Mouse (Mus musculus) limb, embryonic 13.5 days (tissue): Measurements from ENCODE around the gene Cd44. TPM values are rescaled to one million over a fixed set of nuclear protein-coding genes. Genes with fewer than 3 reads are reported as not detected.

ENCODE experiments used
- ATAC-seq: fragments of 200-750 bp; cut with Nextera tagmentation; 2 replicates; pipeline ENCODE4 v1.8.0; 2017; ENCODE audit warnings: low read depth, moderate number of reproducible peaks, moderate TSS enrichment; ENCODE audit not compliant: low FRiP score
- H3K27ac ChIP-seq: fragments of 300-500 bp; sonication (generic); 2 replicates; pipeline ENCODE4 v1.5.1; 2015; ENCODE audit warnings: inconsistent platforms, mild to moderate bottlenecking, moderate library complexity
- H3K27me3 ChIP-seq: fragments of 300-500 bp; sonication (generic); 2 replicates; pipeline ENCODE4 v1.6.1; 2015; ENCODE audit warnings: mild to moderate bottlenecking, inconsistent platforms
- H3K36me3 ChIP-seq: fragments of 300-500 bp; sonication (generic); 2 replicates; pipeline ENCODE4 v1.6.1; 2015; ENCODE audit warnings: inconsistent platforms, mild to moderate bottlenecking, moderate library complexity
- H3K4me1 ChIP-seq: fragments of 300-500 bp; sonication (generic); 2 replicates; pipeline ENCODE4 v1.6.1; 2015; ENCODE audit warnings: inconsistent platforms
- H3K4me2 ChIP-seq: fragments of 300-500 bp; sonication (generic); replicated peaks from 2 replicates; pipeline ENCODE4 v1.6.1; 2015; ENCODE audit warnings: inconsistent platforms, mild to moderate bottlenecking, moderate library complexity
- H3K4me3 ChIP-seq: fragments of 300-500 bp; sonication (generic); 2 replicates; pipeline ENCODE4 v1.5.1; 2015; ENCODE audit warnings: moderate library complexity, mild to moderate bottlenecking, inconsistent platforms
- H3K9ac ChIP-seq: fragments of 300-500 bp; sonication (generic); 2 replicates; pipeline ENCODE4 v1.6.1; 2015; ENCODE audit warnings: mild to moderate bottlenecking, inconsistent platforms
- H3K9me3 ChIP-seq: fragments of 300-500 bp; sonication (generic); 2 replicates; pipeline ENCODE4 v1.6.1; 2016; ENCODE audit warnings: inconsistent platforms
- WGBS: fragments of 180-500 bp; shearing (Covaris S2); methylation state at CpG from one replicate; pipeline ENCODE4 v1.1.7; 2015; 5-methylcytosine and 5-hydroxymethylcytosine counted together
- polyA plus RNA-seq: library from polyadenylated mRNA; unstranded; fragments of >200 nt; fragmentation: Nextera tagmentation; extraction: Ambion mirVana; gene quantifications from 2 replicates; pipeline ENCODE4 v1.2.1, GENCODE M21; 2015

Gene Cd44
- polyA plus RNA-seq, 1 experiment from 2014 or later: 13.0 TPM

- WGBS: 85% methylated on average over 8 of the region's 8 CpGs
- H3K4me1 ChIP-seq: no peaks in the 10 kb centered on the region
These were observed 36.1 kb downstream of the Cd44 start for GRCm38 (mm10) chr2:102865354-102865752.

DNA sequence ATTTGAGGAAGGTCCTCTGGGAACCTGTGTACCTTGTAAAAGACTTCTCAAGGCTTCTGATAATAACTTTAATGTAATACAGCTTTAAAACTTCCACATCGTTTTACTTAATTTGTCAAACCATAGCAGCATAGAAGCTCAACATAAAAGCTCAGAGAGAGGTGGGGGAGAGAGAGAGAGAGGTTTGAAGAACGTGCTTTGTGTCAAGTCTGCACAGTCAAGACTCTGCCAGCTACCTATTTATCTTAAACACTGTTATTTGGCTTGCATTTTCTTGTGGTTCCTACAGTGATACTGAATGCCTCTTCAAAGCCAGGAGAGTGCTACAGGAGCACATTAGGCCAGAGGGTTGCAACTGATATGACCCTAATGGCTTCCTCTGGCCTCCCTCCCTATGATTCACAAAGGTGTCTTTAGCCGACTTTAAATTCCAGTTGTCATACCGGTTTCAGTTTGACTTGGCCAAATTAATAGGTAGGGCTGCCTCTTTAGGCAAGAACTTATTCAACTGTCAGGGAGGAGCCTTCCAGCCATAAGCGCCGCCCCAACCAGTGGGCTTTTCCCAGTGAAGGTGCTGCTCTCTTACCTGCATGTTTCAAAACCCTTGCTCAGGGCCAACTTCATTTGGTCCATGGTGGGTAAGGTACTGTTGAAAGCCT lies 36.6 kb downstream of the Cd44 start:
- Histone ChIP-seq H3K4me3 (no peak overlapping the region), H3K27ac (no peak overlapping the region), H3K27me3 (no peaks in the 10 kb centered on the region), H3K9ac (no peak overlapping the region), H3K36me3 (no peaks in the 10 kb centered on the region), H3K4me1 (no peaks in the 10 kb centered on the region), H3K9me3 (no peaks in the 10 kb centered on the region), H3K4me2 (no peak overlapping the region)
- ATAC-seq: no peak
- WGBS: 70% methylated on average over 6 of the region's 6 CpGs

More at GRCm38 (mm10) chr2:102865354-102865752, 36.1 kb downstream of the Cd44 start:
- Histone ChIP-seq H3K4me2 (no peak overlapping the region), H3K4me3 (no peak overlapping the region), H3K9me3 (no peaks in the 10 kb centered on the region), H3K27me3 (no peaks in the 10 kb centered on the region), H3K27ac (no peak overlapping the region), H3K9ac (no peak overlapping the region), H3K36me3 (no peaks in the 10 kb centered on the region)
- ATAC-seq: no peak

DNA sequence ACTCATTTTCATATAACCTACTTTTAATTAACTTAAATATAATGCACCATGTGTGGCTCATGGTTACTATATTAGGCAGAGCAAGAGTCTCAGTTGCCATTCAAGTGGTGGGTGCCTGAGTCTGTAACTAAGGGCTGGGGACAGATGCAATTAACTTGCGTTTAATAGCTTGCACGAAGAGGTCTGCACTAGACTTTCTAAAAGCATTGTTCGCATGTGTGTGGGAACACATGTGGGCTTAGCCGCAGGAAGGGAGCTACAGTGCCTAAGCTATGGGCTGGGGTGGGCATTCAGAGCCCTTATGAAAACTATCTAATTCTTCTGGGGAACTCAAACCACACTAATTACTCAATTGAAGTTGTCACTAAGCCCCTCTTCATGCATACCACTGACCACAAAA lies 37.4 kb downstream of the Cd44 start:
- Histone ChIP-seq H3K27ac (no peak overlapping the region), H3K36me3 (no peaks in the 10 kb centered on the region), H3K4me3 (no peak overlapping the region), H3K4me1 (no peaks in the 10 kb centered on the region), H3K27me3 (no peaks in the 10 kb centered on the region), H3K4me2 (no peak overlapping the region), H3K9me3 (no peaks in the 10 kb centered on the region), H3K9ac (no peak overlapping the region)
- 42% methylated on average over 4 of the region's 4 CpGs for WGBS
- no peak for ATAC-seq

DNA sequence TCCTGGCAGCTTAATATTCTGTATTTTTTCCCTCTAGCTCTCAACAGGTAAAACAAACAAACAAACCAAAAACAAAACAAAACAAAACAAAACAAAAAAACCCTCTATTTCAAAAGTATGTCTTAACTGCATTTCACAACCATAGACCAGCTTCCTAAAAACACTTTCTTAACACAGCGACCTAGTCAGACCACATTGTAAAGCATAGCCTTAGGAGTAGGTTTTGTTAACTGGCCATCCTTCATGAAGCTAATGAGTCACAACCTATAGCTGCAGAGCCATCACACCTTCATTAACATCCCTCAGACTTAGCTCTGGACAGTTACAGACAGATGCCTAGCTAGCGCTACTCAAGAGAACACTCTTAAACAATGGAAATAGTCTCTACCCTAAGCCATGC lies 37.9 kb downstream of the Cd44 start:
- Histone ChIP-seq H3K27me3 (no peaks in the 10 kb centered on the region), H3K9ac (no peak overlapping the region), H3K27ac (no peak overlapping the region), H3K4me3 (no peak overlapping the region), H3K4me1 (no peaks in the 10 kb centered on the region), H3K4me2 (no peak overlapping the region), H3K9me3 (no peaks in the 10 kb centered on the region), H3K36me3 (no peaks in the 10 kb centered on the region)
- ATAC-seq: no peak
- WGBS: 87% methylated on average over 2 of the region's 2 CpGs

DNA sequence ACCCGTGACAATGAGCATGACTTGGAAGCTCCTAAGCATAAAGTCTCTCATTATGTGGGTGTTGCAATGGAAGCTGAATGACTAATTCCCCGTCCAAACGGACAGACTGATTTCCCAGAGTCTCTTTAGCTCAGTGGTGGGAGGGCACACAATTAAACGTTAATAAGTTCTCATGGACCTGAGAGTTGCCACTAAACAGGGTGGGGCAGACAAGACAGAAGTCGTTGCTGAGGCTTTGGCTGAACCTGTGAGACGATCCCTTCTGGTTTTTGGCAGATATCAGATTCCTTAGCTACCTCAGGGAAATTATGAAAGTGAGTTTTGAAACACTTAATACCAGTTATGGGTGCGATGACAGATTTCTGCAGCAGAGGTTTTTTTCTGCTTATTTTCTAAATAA lies 38.8 kb downstream of the Cd44 start:
- H3K36me3 ChIP-seq: no peaks in the 10 kb centered on the region
- H3K4me2 ChIP-seq: no peak overlapping the region
- no peaks in the 10 kb centered on the region for H3K27me3 ChIP-seq
- H3K9ac ChIP-seq: no peak overlapping the region
- H3K9me3 ChIP-seq: no peaks in the 10 kb centered on the region
- no peak for ATAC-seq
- H3K4me3 ChIP-seq: no peak overlapping the region
- 72% methylated on average over 7 of the region's 7 CpGs for WGBS
- H3K4me1 ChIP-seq: no peaks in the 10 kb centered on the region
- no peak overlapping the region for H3K27ac ChIP-seq

DNA sequence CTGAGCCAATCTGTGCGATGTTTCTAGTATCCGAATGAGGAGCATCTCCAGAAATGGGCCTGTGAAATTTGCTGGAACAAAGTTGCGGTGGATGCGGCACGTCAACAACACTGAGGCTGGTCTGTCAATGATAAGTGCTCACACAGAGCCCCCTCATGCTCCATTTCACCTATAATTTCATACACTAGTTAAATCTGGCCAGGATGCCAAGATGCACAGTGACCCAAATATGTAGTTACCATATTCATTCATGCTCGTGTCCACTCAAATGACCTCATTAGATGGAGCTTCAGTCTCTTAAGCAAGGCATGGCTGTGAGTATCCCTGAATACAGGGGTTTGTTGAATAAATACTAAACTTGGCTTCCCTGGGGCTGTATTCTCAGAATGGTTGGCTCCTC lies 43.2 kb downstream of the Cd44 start:
- no peak overlapping the region for H3K4me3 ChIP-seq
- WGBS: 95% methylated on average over 6 of the region's 6 CpGs
- no peak overlapping the region for H3K27ac ChIP-seq

DNA sequence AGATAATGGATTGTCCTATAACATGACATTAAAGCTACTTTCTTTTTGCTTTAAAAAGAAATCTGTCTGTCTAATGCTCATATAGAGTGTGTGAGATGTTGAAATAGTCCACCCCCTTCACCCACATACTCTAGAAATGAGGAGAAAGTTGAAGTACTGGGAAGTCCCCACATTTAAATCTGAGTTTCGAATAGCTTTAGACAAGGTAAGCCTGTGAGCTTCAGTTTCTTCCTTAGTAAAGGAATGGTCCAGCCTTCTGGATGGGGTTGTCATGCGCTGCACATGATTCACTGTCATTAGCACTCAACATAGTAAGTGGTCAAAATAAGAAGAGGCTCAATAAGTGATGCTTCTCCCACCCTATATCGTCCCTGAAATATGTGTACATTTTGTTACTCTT lies 48.2 kb downstream of the Cd44 start:
- ATAC-seq: no peak
- no peaks in the 10 kb centered on the region; the same call in 1 of the 2 replicates for H3K36me3 ChIP-seq
- no peak overlapping the region for H3K27ac ChIP-seq
- WGBS: 90% methylated on average over 3 of the region's 3 CpGs
- H3K9ac ChIP-seq: no peak overlapping the region
- no peak overlapping the region for H3K4me2 ChIP-seq
- no peak overlapping the region for H3K4me3 ChIP-seq
- H3K27me3 ChIP-seq: no peaks in the 10 kb centered on the region
- no peaks in the 10 kb centered on the region for H3K4me1 ChIP-seq
- no peaks in the 10 kb centered on the region for H3K9me3 ChIP-seq

More for the DNA sequence above, 43.2 kb downstream of the Cd44 start:
- H3K27me3 ChIP-seq: no peaks in the 10 kb centered on the region
- H3K4me2 ChIP-seq: no peak overlapping the region
- no peak for ATAC-seq
- H3K9ac ChIP-seq: no peak overlapping the region
- H3K36me3 ChIP-seq: no peaks in the 10 kb centered on the region
- no peaks in the 10 kb centered on the region for H3K9me3 ChIP-seq
- no peaks in the 10 kb centered on the region for H3K4me1 ChIP-seq

DNA sequence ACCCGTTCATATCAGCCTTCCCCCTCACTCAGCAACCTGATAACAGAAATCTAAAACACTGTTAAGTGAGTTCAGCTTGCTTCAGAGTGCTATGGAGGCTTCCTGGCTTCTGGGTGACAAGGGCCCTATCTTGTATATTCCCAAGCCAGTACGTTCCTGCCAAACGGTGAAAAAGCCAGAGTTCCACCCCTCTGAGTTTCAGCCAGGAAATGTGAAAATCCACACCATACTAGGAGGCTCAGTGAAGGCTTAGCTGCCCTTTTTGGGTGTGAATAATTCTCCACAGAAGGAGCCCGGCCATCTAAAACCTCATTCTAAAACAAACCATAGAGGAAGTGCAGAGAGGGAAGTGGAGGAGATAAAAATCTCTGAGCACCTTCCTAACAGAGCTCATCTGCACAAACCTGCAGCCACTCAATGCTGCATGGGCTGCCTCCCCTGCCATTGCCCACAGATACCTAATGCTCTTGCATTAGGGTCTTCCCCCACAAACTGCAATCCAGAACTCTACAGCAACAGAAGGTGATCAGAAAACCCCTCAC lies 49.5 kb downstream of the Cd44 start:
- no peaks in the 10 kb centered on the region for H3K9me3 ChIP-seq
- H3K4me1 ChIP-seq: no peaks in the 10 kb centered on the region
- no peak overlapping the region for H3K27ac ChIP-seq
- H3K9ac ChIP-seq: no peak overlapping the region
- H3K4me3 ChIP-seq: no peak overlapping the region
- H3K36me3 ChIP-seq: no peaks in the 10 kb centered on the region; the same call in 1 of the 2 replicates
- no peak for ATAC-seq
- H3K27me3 ChIP-seq: no peaks in the 10 kb centered on the region
- no peak overlapping the region for H3K4me2 ChIP-seq
- 44% methylated on average over 4 of the region's 4 CpGs for WGBS

GRCm38 (mm10) chr2:102850026-102850425 lies 51.4 kb downstream of the Cd44 start:
- Histone ChIP-seq H3K27ac (no peak overlapping the region), H3K4me3 (no peak overlapping the region), H3K4me2 (no peak overlapping the region), H3K36me3 (no peaks in the 10 kb centered on the region; the same call in 1 of the 2 replicates), H3K9ac (no peak overlapping the region), H3K9me3 (no peaks in the 10 kb centered on the region), H3K4me1 (no peaks in the 10 kb centered on the region), H3K27me3 (no peaks in the 10 kb centered on the region)
- ATAC-seq: no peak

DNA sequence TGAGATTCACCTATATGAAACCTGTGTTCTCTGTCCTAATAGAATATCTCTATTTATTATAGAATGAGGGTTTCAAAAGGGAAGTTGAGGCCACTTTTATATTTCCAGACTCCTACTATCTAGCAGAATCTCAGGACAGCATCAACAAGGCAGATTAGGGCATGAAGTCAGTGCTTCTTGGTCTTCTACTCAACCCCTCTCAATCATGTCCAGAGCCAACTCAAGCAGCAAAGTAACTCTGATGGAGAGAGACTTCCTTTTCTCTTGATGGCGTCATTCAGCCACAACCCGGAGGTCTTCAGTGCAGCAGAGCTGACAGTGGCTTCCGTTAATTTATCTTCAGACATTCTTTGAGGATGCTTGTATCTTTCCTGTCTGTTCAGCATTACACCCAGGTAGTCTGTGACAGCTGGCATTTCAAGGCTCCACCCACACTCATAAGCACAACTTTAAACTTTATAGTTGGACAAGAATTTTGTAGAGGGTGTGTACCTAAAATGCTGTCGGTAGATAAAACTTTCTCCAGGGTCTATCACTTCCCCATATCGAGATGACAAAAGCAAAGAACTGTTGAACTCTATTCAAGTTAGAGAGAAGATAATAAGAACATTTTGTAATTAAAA lies 52.5 kb downstream of the Cd44 start:
- Histone ChIP-seq H3K4me1 (no peaks in the 10 kb centered on the region), H3K4me2 (no peak overlapping the region), H3K9ac (no peak overlapping the region), H3K4me3 (no peak overlapping the region), H3K27ac (no peak overlapping the region), H3K36me3 (no peaks in the 10 kb centered on the region; the same call in 1 of the 2 replicates), H3K9me3 (no peaks in the 10 kb centered on the region), H3K27me3 (no peaks in the 10 kb centered on the region)
- 90% methylated on average over 5 of the region's 5 CpGs for WGBS
- ATAC-seq: no peak

DNA sequence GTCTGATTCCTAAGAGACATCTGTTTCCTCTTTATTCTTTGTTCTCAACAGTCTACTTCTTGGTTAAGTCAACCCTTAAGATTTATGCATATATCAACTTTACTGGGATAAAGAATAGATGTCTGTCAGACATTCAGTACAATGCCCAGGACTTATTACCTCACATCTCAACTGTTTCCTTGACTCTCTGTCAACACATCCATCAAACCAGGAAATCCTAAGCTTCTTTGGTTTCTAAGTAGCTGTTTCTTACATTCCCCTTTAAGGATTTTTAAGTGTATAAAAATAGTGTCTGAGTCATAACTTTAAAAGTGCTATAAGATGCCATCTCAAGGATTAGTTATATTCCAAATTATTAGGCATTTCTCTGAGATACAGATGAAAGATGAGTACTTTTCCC lies 60.2 kb downstream of the Cd44 start:
- H3K27ac ChIP-seq: no peak overlapping the region
- no peak overlapping the region for H3K9ac ChIP-seq
- no peaks in the 10 kb centered on the region for H3K9me3 ChIP-seq
- no peaks in the 10 kb centered on the region for H3K4me1 ChIP-seq
- no peak overlapping the region for H3K4me3 ChIP-seq
- H3K27me3 ChIP-seq: no peaks in the 10 kb centered on the region
- H3K36me3 ChIP-seq: no peaks in the 10 kb centered on the region
- no peak for ATAC-seq
- no peak overlapping the region for H3K4me2 ChIP-seq

DNA sequence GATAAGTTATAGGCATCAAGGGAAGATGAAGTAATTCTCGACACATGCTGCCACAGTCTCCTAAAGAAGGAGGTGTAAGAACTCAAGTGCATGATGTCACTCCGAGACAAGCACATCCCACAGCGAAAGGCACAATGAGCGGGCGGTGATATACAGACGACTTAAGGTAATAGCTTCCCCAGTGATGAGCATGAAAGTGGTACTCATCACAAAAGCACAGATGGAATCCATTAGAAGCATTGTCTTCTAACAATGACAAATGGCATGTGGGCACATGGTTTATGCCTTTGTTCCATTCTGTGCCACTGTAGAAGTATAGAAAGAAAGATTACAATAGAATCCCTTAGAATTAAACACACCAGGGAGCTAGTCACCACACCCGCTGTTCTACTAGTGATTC lies 63.3 kb downstream of the Cd44 start:
- H3K4me2 ChIP-seq: no peak overlapping the region
- no peak for ATAC-seq
- WGBS: 89% methylated on average over 7 of the region's 7 CpGs

GRCm38 (mm10) chr2:102831547-102831946 lies 69.9 kb downstream of the Cd44 start:
- Histone ChIP-seq H3K4me2 (no peak overlapping the region), H3K4me3 (no peak overlapping the region), H3K4me1 (no peaks in the 10 kb centered on the region), H3K9ac (no peak overlapping the region), H3K9me3 (no peaks in the 10 kb centered on the region), H3K27me3 (no peaks in the 10 kb centered on the region), H3K36me3 (no peaks in the 10 kb centered on the region), H3K27ac (no peak overlapping the region)
- ATAC-seq: no peak

More for the DNA sequence above, 63.3 kb downstream of the Cd44 start:
- H3K27me3 ChIP-seq: no peaks in the 10 kb centered on the region
- no peaks in the 10 kb centered on the region for H3K9me3 ChIP-seq
- no peak overlapping the region for H3K4me3 ChIP-seq
- no peak overlapping the region for H3K27ac ChIP-seq
- H3K36me3 ChIP-seq: no peaks in the 10 kb centered on the region
- no peaks in the 10 kb centered on the region for H3K4me1 ChIP-seq
- H3K9ac ChIP-seq: no peak overlapping the region
